Mouse (Mus musculus) intestine, postnatal 0 days (tissue): Measurements from ENCODE around the gene Vill. TPM values are rescaled to one million over a fixed set of nuclear protein-coding genes. Genes with fewer than 3 reads are reported as not detected.

Experiments used
- ATAC-seq: fragments of 200-750 bp; cut with Nextera tagmentation; 2 replicates; pipeline ENCODE4 v1.8.0; 2017; ENCODE audit warnings: mild to moderate bottlenecking, moderate TSS enrichment, moderate library complexity
- H3K27ac ChIP-seq: fragments of 300-500 bp; sonication (generic); 2 replicates; pipeline ENCODE4 v1.5.1; 2014; ENCODE audit warnings: mild to moderate bottlenecking, low read depth, low read length, moderate library complexity
- H3K27me3 ChIP-seq: fragments of 300-500 bp; sonication (generic); replicated peaks from 2 replicates; pipeline ENCODE4 v1.6.1; 2014; ENCODE audit warnings: low read length, mixed read lengths; ENCODE audit not compliant: control insufficient read depth, insufficient read depth
- H3K36me3 ChIP-seq: fragments of 300-500 bp; sonication (generic); 2 replicates; pipeline ENCODE4 v1.6.1; 2014; ENCODE audit warnings: mild to moderate bottlenecking, moderate library complexity; ENCODE audit not compliant: control insufficient read depth, insufficient read depth
- H3K4me1 ChIP-seq: fragments of 300-500 bp; sonication (generic); replicated peaks from 2 replicates; pipeline ENCODE4 v1.6.1; 2014; ENCODE audit warnings: antibody characterized with exemption, low read length, mixed read lengths; ENCODE audit not compliant: control insufficient read depth, insufficient read depth
- H3K4me2 ChIP-seq: fragments of 300-500 bp; sonication (generic); replicated peaks from 2 replicates; pipeline ENCODE4 v1.6.1; 2014; ENCODE audit warnings: low read depth, mild to moderate bottlenecking, moderate library complexity
- H3K4me3 ChIP-seq: fragments of 300-500 bp; sonication (generic); 2 replicates; pipeline ENCODE4 v1.5.1; 2014; ENCODE audit warnings: low read depth, low read length
- H3K9ac ChIP-seq: fragments of 300-500 bp; sonication (generic); 2 replicates; pipeline ENCODE4 v1.6.1; 2014; ENCODE audit warnings: mild to moderate bottlenecking, low read depth, low read length
- H3K9me3 ChIP-seq: fragments of 300-500 bp; sonication (generic); 2 replicates; pipeline ENCODE4 v1.6.1; 2016; ENCODE audit warnings: mixed run types; ENCODE audit not compliant: control insufficient read depth
- CTCF ChIP-seq: sonication (generic); IDR thresholded peaks from 2 replicates; pipeline ENCODE4 v1.5.1; 2016; ENCODE audit warnings: low read depth, mild to moderate bottlenecking, control low read depth, antibody characterized with exemption, moderate library complexity
- WGBS: fragments of 180-500 bp; shearing (Covaris S2); extraction: QIAGEN DNeasy Blood & Tissue Kit; methylation state at CpG from one replicate; pipeline ENCODE4 v1.1.7; 2014; 5-methylcytosine and 5-hydroxymethylcytosine counted together
- polyA plus RNA-seq: library from polyadenylated mRNA; unstranded; fragments of >200 nt; fragmentation: Nextera tagmentation; extraction: Ambion mirVana; gene quantifications from 2 replicates; pipeline ENCODE4 v1.2.1, GENCODE M21; 2015

Gene Vill
- polyA plus RNA-seq, 1 experiment from 2014 or later = 3.6 TPM

- Histone ChIP-seq H3K4me2 (no peak overlapping the region), H3K4me3 (no peak overlapping the region), H3K4me1 (no peaks in the 10 kb centered on the region), H3K36me3 (peaks cover 7% of the 10 kb centered on the region; the same call in 1 of the 2 replicates), H3K9me3 (no peaks in the 10 kb centered on the region), H3K9ac (no peak overlapping the region), H3K27me3 (no peaks in the 10 kb centered on the region), H3K27ac (no peak overlapping the region)
- 73% methylated on average over 9 of the region's 9 CpGs for WGBS
- no peak for ATAC-seq
- no peak for TF ChIP-seq CTCF
Observed at GRCm38 (mm10) chr9:119071786-119072185, 19.2 kb downstream of the Vill start.

- WGBS = 77% methylated on average over 15 of the region's 15 CpGs
- no peak overlapping the region for H3K27ac ChIP-seq
- H3K4me2 ChIP-seq = no peak overlapping the region
- no peak for TF ChIP-seq CTCF
- peaks cover 7% of the 10 kb centered on the region; the same call in 1 of the 2 replicates for H3K36me3 ChIP-seq
- ATAC-seq = no peak
- no peaks in the 10 kb centered on the region for H3K9me3 ChIP-seq
- no peaks in the 10 kb centered on the region for H3K4me1 ChIP-seq
- H3K9ac ChIP-seq = no peak overlapping the region
- H3K4me3 ChIP-seq = no peak overlapping the region
- no peaks in the 10 kb centered on the region for H3K27me3 ChIP-seq
Observed at GRCm38 (mm10) chr9:119073184-119073895, 20.8 kb downstream of the Vill start.

DNA sequence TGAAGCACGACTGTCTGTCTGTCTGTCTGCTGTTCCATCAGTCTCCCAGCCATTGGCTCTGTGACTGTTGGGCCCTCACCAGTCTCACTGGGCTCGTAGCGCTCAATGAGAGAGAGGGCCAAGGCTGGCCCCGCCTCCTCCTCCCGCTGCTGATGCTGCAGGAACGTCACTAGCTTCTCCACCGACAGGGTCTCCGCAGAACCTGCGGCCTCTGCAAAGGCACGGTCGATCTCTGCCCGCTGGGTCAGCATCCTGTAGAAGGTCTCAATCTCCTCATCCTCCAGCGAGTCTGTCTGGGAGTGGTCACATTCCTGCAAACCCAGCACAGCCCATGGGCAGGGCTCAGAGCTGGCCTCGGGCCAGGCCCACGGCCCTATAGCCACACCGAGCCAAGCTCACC lies 23.1 kb downstream of the Vill start:
- TF ChIP-seq CTCF = no peak
- Histone ChIP-seq H3K4me3 (no peak overlapping the region), H3K4me2 (no peak overlapping the region), H3K9me3 (no peaks in the 10 kb centered on the region), H3K27me3 (no peaks in the 10 kb centered on the region), H3K4me1 (peaks cover 7% of the 10 kb centered on the region; the same call in 1 of the 2 replicates), H3K36me3 (peaks cover 22% of the 10 kb centered on the region; the same call in 1 of the 2 replicates), H3K27ac (no peak overlapping the region), H3K9ac (no peak overlapping the region)
- 65% methylated on average over 16 of the region's 16 CpGs for WGBS
- ATAC-seq = no peak

DNA sequence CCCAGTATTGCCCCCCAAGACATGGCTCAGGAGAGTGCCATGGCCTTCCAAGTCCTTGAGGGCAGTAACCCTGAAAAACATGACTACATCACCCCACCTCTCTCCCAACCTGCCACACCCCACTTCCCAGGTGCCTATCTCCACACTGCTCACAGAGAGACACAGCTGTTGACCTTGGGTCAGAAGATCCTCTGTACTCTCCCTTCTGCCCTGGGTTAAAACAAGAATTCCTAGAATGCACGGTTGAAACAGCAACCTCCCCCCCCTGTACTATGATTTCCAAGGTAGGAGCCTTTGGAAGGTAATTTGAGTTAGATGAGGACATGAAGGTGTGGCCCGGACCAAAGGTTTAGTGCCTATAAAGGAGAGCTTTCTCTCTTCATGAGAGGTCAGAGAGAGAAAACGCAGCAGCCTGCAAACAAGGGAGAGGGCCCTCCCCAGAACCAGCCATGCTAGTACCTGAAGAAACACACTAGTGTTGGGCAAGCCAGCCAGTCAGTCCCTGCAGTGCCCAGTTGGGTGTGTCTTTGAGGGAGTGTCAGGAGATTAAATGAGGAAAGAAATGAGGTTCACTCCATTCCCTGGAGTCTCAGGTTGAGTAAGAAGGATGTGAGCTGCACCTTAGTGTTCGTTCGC lies 27.6 kb downstream of the Vill start:
- ATAC-seq = peak; percentile 63
- no peaks in the 10 kb centered on the region for H3K9me3 ChIP-seq
- H3K27ac ChIP-seq = peak overlapping the region; percentile 28; the same call in 1 of the 2 replicates
- TF ChIP-seq CTCF = no peak
- peaks cover 21% of the 10 kb centered on the region; the same call in 1 of the 2 replicates for H3K36me3 ChIP-seq
- H3K4me3 ChIP-seq = no peak overlapping the region
- H3K4me2 ChIP-seq = 0 out of 2 replicates have a peak overlapping the region, but pooled peaks have one; percentile 2
- WGBS = 50% methylated on average over 5 of the region's 5 CpGs
- H3K4me1 ChIP-seq = peaks cover 16% of the 10 kb centered on the region
- no peaks in the 10 kb centered on the region for H3K27me3 ChIP-seq
- H3K9ac ChIP-seq = no peak overlapping the region

DNA sequence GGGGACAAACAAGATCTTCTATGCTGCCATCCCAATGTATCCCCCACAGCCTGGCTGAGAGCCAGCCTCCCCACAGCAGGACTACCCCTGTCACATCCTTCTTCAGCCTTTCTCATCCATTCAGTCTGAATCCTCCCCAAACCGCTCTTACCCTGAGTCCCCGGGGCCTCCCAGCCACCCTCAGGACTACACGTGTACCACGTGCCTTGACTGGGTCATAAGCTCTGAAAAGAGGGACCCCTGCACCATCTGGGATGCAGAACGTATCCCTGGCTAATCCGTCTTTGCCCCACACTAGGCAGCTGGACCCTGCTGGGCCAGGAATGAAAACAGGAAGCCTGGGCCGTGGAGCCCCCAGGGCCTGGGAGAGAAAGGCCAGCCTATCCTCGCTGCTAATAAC lies 29.5 kb downstream of the Vill start:
- no peak overlapping the region for H3K9ac ChIP-seq
- H3K4me2 ChIP-seq = no peak overlapping the region
- H3K27ac ChIP-seq = no peak overlapping the region
- peaks cover 16% of the 10 kb centered on the region for H3K4me1 ChIP-seq
- TF ChIP-seq CTCF = no peak
- ATAC-seq = no peak
- no peak overlapping the region for H3K4me3 ChIP-seq
- WGBS = 57% methylated on average over 8 of the region's 8 CpGs
- H3K9me3 ChIP-seq = no peaks in the 10 kb centered on the region
- no peaks in the 10 kb centered on the region for H3K27me3 ChIP-seq
- peaks cover 21% of the 10 kb centered on the region; the same call in 1 of the 2 replicates for H3K36me3 ChIP-seq

- no peak overlapping the region for H3K9ac ChIP-seq
- no peak for ATAC-seq
- H3K27me3 ChIP-seq = no peaks in the 10 kb centered on the region
- WGBS = 76% methylated on average over 7 of the region's 7 CpGs
- peaks cover 16% of the 10 kb centered on the region for H3K4me1 ChIP-seq
- H3K4me2 ChIP-seq = no peak overlapping the region
- H3K27ac ChIP-seq = no peak overlapping the region
- no peak for TF ChIP-seq CTCF
- H3K36me3 ChIP-seq = peaks cover 21% of the 10 kb centered on the region; the same call in 1 of the 2 replicates
- no peaks in the 10 kb centered on the region for H3K9me3 ChIP-seq
- no peak overlapping the region for H3K4me3 ChIP-seq
Observed at GRCm38 (mm10) chr9:119082656-119083430, 30.3 kb downstream of the Vill start.
